Mouse (Mus musculus) neutrophil, adult 5-6 weeks (primary cell): ENCODE measurements at regions not wholly inside any gene's neighbourhood (a gene's known extent, or its start where the extent isn't known, plus 50 kb on each side); places are given as distances from the start of the nearest gene placed in this dataset.

Experiments used
- ATAC-seq: fragments of 151-379, 151-347 bp; 2 replicates; pipeline ENCODE4 v1.8.0; 2017; ENCODE audit warnings: mild to moderate bottlenecking, moderate TSS enrichment; ENCODE audit not compliant: insufficient number of reproducible peaks, poor library complexity, low FRiP score, severe bottlenecking; ENCODE audit errors: extremely low read depth

- ATAC-seq = no peak
These were observed 52.1 kb upstream of the Map3k1 start for GRCm38 (mm10) chr13:111860931-111861330.

GRCm38 (mm10) chr13:111862316-111862715 is 53.5 kb upstream of the Map3k1 start:
- ATAC-seq = no peak

DNA sequence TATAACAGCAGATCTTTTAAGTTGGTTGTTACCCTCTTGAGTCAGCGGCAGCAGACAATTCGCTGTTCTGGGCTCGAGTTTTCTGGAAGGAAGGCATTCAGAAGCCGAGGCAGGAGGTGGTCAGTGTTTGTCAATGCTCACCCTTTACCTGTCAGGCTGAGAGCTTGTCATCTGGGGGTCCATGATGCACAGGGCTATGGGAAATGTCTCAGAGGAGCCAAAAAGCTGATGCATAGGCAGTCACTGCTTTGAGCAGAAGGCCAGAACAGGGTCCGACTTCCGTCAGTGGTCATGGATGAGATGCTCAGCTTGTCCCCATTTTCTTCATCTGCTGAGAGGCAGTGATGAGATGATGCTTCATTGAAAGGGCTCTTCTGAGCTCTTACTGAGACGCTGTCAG is 57.2 kb upstream of the Map3k1 start:
- no peak for ATAC-seq

- ATAC-seq = 0 out of 2 replicates have a peak, but pooled peaks have one; percentile 21
These were observed 58.5 kb upstream of the Map3k1 start for GRCm38 (mm10) chr13:111867261-111867660.

- peak; percentile 78 for ATAC-seq
These were observed 59.3 kb upstream of the Map3k1 start for GRCm38 (mm10) chr13:111867763-111868725.

DNA sequence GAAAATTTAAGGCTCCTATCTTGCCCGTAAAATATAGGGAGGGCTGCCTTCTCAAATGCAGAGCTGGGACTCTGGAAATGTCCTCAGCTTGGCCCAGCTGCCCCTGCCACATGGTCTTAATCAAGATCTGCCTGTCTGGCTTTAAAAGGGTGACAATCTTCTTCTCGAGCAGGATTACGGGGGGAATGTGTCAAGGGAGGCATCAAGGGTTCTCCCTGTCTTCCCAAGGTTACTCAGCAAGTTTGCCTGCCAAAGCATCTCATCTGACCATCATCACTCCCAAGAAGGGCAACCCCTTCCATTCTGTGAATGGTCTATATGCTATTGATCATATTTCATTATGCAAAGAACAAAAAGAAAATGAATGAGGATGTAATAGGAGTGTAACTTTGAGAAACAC is 60.2 kb upstream of the Map3k1 start:
- ATAC-seq = no peak

GRCm38 (mm10) chr13:111869771-111870437 is 61.1 kb upstream of the Map3k1 start:
- ATAC-seq = no peak

DNA sequence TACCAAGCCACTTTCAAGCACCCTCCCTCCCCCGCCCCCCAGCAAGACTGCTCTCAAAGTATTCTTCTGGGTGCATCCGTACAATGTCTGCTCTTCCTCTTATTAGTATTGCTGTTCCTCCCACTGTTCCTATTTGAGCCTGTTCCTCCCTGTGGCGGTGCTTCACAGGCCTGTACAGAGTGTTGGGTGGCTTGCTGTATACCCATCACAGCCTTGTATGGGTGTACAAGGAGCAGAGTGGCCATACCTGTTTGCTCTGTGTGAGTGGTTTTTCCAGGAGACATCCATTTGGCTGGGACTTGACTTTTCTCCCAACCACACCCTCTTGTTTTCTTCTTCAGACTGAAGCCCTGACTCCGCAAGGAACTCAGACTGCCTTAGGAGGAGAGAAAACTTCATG is 61.7 kb upstream of the Map3k1 start:
- no peak for ATAC-seq

DNA sequence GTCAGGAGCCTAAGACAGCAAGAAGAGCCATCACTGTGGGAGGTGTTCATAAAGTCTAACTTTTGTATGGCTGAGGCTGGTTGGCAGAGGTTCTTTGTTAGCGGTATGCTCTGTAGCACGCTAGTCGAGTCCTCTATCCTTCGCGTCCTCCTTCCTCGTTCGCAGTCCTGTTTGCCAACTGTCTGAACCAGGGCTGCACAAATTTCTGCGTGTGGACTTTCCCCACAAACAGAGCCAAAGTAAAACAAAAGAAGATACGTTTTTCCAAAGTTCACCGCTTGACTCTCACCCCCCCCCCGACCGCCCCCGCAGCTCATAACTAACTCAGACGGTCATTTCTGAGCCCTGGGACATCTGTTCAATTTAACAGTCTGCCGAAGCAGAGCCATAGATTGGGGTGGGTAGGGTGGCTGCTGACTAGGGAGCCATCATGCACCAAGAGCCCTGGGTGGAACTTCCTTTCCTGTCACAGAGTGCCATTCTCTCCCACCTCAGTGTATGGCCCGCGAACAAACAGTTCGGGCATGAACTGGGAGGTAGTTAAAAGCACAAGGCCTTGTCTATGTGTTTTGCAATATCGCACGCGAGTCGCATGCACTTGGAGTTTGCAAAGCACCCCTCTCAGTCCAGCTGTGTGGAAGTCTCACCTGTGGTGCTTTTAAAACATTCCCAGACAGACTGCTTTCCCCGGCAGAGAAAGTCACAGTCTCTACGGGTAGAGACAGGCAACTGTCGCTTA is 63.0 kb upstream of the Map3k1 start:
- ATAC-seq = no peak

- ATAC-seq = no peak
These were observed 65.5 kb upstream of the Map3k1 start for GRCm38 (mm10) chr13:111874330-111874729.

- ATAC-seq = no peak
These were observed 67.6 kb upstream of the Map3k1 start for GRCm38 (mm10) chr13:111876404-111876803.

GRCm38 (mm10) chr13:111876847-111877246 is 68.1 kb upstream of the Map3k1 start:
- ATAC-seq = no peak

DNA sequence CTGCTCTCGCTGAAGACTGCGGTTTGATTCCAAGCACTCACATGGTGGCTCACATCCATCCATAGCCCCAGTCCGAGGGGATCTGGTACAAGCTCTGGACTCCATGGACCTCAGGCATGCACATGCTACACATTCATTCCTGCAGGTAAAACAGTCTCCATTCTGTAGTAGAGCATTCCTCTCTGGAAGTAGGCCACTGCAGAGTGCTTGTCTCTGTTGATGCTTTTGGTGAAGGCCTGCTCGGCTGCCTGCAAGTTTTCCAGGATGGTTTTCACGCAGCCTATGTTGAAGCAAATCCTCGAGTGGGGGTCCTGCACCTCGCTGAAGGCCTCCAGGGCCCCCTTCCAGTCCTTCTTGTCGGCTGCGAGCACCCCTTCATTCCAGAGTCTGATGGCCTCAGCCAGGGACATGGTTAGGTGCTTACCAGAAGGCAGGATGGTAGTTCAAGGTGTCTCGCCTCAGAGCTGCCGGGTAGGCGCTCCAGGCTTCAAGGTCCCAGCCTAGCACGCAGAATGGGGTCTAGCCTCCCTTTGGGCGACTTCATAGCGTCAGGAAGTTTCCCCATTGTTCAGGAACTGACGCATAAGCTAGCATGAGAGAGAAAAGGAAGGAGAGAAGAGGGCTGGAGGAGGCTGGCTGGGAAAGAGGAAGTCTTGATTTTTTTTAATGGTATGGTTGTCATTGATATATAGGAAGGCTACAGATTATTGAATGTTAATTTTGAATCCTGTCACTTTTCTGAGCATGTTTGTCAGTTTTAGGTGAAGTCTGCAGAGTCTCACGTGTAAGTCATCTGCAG is 75.2 kb upstream of the Map3k1 start:
- ATAC-seq = peak; percentile 36; the same call in 1 of the 2 replicates

DNA sequence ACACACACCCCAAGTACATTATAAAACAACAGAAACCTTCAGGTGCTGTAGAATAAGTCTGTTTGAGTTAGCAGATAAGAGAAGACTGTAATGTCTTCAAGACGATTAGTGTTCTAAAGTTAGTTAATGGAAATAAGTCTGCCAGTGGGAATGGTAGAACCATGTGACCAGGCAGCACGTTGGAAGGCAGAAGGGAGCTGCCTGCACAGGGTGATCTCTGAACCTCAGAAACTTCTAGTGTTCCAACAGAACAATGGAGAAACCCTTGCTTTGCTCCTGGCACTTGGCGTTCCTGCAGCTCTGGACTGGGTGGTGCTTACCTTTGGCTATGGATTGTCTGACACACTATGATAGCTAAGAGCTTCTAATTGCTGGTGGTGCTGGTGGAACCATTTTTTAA is 82.0 kb upstream of the Map3k1 start:
- ATAC-seq = no peak

GRCm38 (mm10) chr13:111892141-111892540 is 83.3 kb upstream of the Map3k1 start:
- ATAC-seq = no peak

DNA sequence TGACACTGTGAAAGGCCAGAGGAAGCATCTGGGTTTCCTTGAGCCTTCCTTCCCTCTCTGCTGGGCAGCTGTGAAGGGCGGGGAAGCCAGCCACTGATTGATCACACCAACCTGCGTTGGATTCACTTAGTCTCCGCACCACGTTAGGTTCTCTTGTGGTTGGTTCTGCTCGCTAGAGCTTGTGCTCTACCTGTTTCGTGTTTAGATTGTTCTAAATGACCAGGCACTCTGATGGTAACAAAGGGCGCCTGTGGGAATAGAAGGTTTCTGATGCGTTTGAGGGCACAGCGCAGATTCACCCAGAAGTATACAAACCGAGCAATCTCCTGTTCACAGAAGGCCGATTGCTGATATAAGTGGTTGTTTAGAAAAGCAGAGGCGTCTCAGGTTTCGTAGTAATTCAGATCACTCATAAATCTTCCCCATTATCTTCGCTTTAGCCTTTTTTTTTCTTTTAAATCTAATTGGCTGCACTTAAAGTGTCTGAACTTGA is 84.5 kb upstream of the Map3k1 start:
- ATAC-seq = peak; percentile 45; the same call in 1 of the 2 replicates

- ATAC-seq = no peak
These were observed 86.1 kb upstream of the Map3k1 start for GRCm38 (mm10) chr13:111894804-111895478.

DNA sequence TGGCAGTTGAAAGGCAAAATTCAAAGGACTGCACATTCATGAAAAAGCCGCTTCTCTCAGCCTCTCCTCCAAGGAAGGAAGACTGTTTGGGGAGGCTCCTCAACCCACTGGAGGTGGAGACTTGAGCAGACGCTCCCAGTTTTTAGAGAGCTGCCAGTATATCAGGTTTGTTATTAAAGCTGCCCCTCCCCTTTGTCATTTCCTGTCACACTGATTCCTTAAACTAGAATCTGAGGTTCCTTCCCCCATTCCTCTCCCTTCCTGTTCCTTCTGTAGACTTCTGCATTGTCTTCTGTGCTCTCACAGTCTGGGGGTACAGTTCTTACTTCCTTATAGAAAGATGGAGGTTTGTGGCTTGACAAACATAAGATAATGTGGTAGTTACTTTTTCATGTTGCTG is 87.5 kb upstream of the Map3k1 start:
- peak; percentile 21; the same call in 1 of the 2 replicates for ATAC-seq
